Mouse (Mus musculus) thymus, adult 2 months (tissue): Measurements from ENCODE around the gene Sap30bp.

Source experiments
- CTCF ChIP-seq: fragments of 200-500 bp; IDR thresholded peaks from 2 replicates; pipeline ENCODE4 v1.5.1; 2012; ENCODE audit warnings: mild to moderate bottlenecking, control low read depth, low read length, moderate library complexity, borderline replicate concordance; ENCODE audit not compliant: control insufficient read depth, poor library complexity, insufficient read depth; ENCODE audit errors: extremely low read depth
- POLR2A ChIP-seq: fragments of 200-500 bp; IDR thresholded peaks from 2 replicates; pipeline ENCODE4 v1.6.1; 2012; ENCODE audit warnings: mild to moderate bottlenecking, low read length, control low read depth, moderate library complexity; ENCODE audit not compliant: control insufficient read depth, poor library complexity, insufficient read depth; ENCODE audit errors: extremely low read depth

- TF ChIP-seq POLR2A: no peak
- TF ChIP-seq CTCF: no peak
Observed at GRCm38 (mm10) chr11:115975544-115975943, 42.5 kb downstream of the Sap30bp start.
